Mouse (Mus musculus): ENCODE data around the gene Bcas2. TPM values are rescaled to one million over a fixed set of nuclear protein-coding genes. Genes with fewer than 3 reads are reported as not detected.
"Not testable (repeated sequence)": the region's sequence is repeated elsewhere in the genome, so short reads cannot be mapped to it uniquely, and the experiment has no call there.

Bcas2 gene
- polyA plus RNA-seq, 1 experiment from 2014 or later, result 196 TPM

DNA sequence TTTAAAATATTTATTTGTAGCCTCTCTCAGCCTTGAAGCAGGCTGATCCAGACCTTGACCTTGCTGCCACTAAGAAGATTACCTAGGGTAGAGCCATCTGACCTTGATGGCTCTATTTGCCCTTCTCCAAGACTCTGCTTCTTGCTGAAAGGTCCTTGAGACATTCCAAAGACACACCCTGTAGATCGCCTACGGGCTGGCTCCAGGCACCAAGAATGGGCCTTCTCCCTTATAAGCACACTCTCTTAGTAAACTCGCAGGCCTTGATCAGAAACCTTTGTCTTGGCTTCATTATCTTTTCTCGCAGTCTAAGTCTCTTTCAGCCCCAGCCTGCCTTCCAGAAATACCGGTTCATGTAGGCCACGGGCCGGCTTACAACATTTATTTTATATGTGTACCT is 29.6 kb downstream of the Bcas2 start:
- 93% methylated on average over 7 of the region's 7 CpGs for WGBS
- H3K27me3 ChIP-seq (replicated peaks; ENCODE audit: control insufficient read depth, insufficient read depth, low read length); H3K4me1 ChIP-seq (ENCODE audit: control insufficient read depth, insufficient read depth, low read length); H3K36me3 ChIP-seq (ENCODE audit: control insufficient read depth, insufficient read depth, low read length); ATAC-seq; H3K9me3 ChIP-seq (replicated peaks; ENCODE audit: control insufficient read depth, low read length); H3K27ac ChIP-seq (ENCODE audit: low read depth, low read length); H3K4me3 ChIP-seq (ENCODE audit: low read depth, low read length); H3K4me2 ChIP-seq (ENCODE audit: low read length); DNase-seq (ENCODE audit: low spot score); H3K9ac ChIP-seq (ENCODE audit: low read length): not testable (repeated sequence)

DNA sequence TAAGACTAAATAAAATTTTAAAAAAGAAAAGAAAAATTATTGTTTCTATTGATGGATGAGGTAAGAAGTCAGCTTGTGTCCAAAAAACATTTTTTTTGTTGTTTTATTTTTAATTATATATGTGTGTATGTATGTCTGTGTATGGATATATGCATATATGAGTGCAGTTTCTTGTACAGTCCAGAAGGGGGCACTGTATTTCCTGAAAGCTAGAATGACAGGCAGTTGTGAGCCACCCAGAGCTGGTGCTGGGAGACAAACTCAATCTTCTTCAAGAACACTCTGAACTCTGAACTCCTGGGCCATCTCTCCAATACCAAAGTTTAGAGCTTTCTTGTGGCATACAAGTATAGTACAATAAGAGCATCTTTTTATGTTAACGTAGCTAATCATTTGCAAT is 32.1 kb downstream of the Bcas2 start:
- H3K4me1 ChIP-seq (ENCODE audit: control insufficient read depth, insufficient read depth, low read length), result no peaks in the 10 kb centered on the region
- H3K9ac ChIP-seq (ENCODE audit: low read length), result no peak overlapping the region
- no peaks in the 10 kb centered on the region for H3K36me3 ChIP-seq (ENCODE audit: control insufficient read depth, insufficient read depth, low read length)
- no peaks in the 10 kb centered on the region for H3K27me3 ChIP-seq (replicated peaks; ENCODE audit: control insufficient read depth, insufficient read depth, low read length)
- H3K27ac ChIP-seq (ENCODE audit: low read depth, low read length), result no peak overlapping the region
- 93% methylated on average over 1 of the region's 1 CpGs for WGBS
- no peaks in the 10 kb centered on the region for H3K9me3 ChIP-seq (replicated peaks; ENCODE audit: control insufficient read depth, low read length)
- no peak overlapping the region for H3K4me2 ChIP-seq (ENCODE audit: low read length)
- DNase-seq (ENCODE audit: low spot score), result no peak
- no peak overlapping the region for H3K4me3 ChIP-seq (ENCODE audit: low read depth, low read length)
- ATAC-seq, result no peak

DNA sequence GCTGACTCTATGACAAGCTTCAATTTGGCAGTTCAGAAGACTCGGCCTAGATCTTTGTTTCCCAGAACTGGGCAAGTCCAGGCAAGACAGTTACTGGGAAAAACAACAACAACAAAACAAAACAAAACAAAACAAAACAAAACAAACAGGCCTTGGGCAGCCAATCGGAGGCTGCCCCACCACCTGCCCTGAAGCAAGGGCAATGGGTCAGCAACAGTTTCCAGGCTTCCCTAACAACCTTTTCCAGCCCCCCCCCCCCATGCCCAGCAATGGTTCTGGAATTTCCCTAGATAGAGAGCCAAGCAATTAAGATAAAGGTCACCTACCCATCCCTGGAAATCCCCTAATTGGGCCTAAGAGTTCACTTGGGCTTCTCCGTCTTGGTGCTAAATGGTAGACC is 33.0 kb downstream of the Bcas2 start:
- Histone ChIP-seq H3K9me3 (replicated peaks; ENCODE audit: control insufficient read depth, low read length) (no peaks in the 10 kb centered on the region), H3K27ac (ENCODE audit: low read depth, low read length) (no peak overlapping the region), H3K4me1 (ENCODE audit: control insufficient read depth, insufficient read depth, low read length) (no peaks in the 10 kb centered on the region), H3K4me2 (ENCODE audit: low read length) (no peak overlapping the region), H3K4me3 (ENCODE audit: low read depth, low read length) (no peak overlapping the region), H3K36me3 (ENCODE audit: control insufficient read depth, insufficient read depth, low read length) (no peaks in the 10 kb centered on the region), H3K27me3 (replicated peaks; ENCODE audit: control insufficient read depth, insufficient read depth, low read length) (no peaks in the 10 kb centered on the region), H3K9ac (ENCODE audit: low read length) (no peak overlapping the region)
- ATAC-seq, result no peak
- 90% methylated on average over 3 of the region's 3 CpGs for WGBS
- no peak for DNase-seq (ENCODE audit: low spot score)

DNA sequence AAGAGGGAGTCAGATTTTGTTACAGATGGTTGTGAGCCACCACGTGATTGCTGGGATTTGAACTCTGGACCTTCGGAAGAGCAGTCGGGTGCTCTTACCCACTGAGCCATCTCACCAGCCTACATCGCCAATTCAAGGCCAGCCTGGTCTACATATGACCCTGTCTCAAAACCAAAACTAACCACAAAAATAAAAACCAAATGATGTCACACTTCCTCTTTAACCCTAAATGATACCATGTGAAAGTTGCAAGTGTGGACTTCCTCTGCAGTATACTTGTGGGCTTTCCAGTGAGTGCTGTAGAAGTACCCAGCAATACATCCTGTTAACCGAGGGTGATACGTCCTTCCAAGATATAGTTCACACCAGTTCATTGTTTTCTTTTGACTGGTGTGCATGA is 34.9 kb downstream of the Bcas2 start:
- Histone ChIP-seq H3K4me1 (ENCODE audit: control insufficient read depth, insufficient read depth, low read length) (no peaks in the 10 kb centered on the region), H3K36me3 (ENCODE audit: control insufficient read depth, insufficient read depth, low read length) (no peaks in the 10 kb centered on the region), H3K4me2 (ENCODE audit: low read length) (no peak overlapping the region), H3K27ac (ENCODE audit: low read depth, low read length) (no peak overlapping the region), H3K4me3 (ENCODE audit: low read depth, low read length) (no peak overlapping the region), H3K9ac (ENCODE audit: low read length) (no peak overlapping the region), H3K27me3 (replicated peaks; ENCODE audit: control insufficient read depth, insufficient read depth, low read length) (no peaks in the 10 kb centered on the region), H3K9me3 (replicated peaks; ENCODE audit: control insufficient read depth, low read length) (no peaks in the 10 kb centered on the region)
- WGBS, result 93% methylated on average over 6 of the region's 6 CpGs
- no peak for DNase-seq (ENCODE audit: low spot score)
- no peak for ATAC-seq

DNA sequence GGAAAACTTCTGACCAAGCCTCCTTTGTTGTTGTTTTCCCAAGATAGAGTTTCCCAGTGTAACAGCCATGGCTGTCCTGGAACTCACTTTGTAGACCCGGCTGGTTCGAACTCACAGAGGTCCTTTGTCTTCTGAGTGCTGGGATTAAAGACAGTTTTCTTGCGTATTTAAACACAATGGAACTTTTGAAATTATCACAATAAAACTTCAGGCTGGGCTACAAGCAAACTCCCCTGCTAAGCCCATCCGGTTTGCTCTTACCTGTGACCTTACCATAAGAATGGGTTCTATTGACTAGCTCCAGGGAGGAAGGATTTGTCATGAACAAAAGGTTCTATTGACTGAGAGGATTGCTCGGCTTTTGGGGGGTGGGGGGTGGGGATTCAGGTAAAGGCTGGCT is 36.3 kb downstream of the Bcas2 start:
- no peak overlapping the region for H3K9ac ChIP-seq (ENCODE audit: low read length)
- no peak overlapping the region for H3K4me2 ChIP-seq (ENCODE audit: low read length)
- H3K27ac ChIP-seq (ENCODE audit: low read depth, low read length), result no peak overlapping the region
- ATAC-seq (no peak), DNase-seq (ENCODE audit: low spot score) (no peak)
- H3K4me1 ChIP-seq (ENCODE audit: control insufficient read depth, insufficient read depth, low read length), result no peaks in the 10 kb centered on the region
- H3K4me3 ChIP-seq (ENCODE audit: low read depth, low read length), result no peak overlapping the region
- 14% methylated on average over 5 of the region's 5 CpGs for WGBS
- H3K9me3 ChIP-seq (replicated peaks; ENCODE audit: control insufficient read depth, low read length), result no peaks in the 10 kb centered on the region
- H3K27me3 ChIP-seq (replicated peaks; ENCODE audit: control insufficient read depth, insufficient read depth, low read length), result no peaks in the 10 kb centered on the region
- no peaks in the 10 kb centered on the region for H3K36me3 ChIP-seq (ENCODE audit: control insufficient read depth, insufficient read depth, low read length)

DNA sequence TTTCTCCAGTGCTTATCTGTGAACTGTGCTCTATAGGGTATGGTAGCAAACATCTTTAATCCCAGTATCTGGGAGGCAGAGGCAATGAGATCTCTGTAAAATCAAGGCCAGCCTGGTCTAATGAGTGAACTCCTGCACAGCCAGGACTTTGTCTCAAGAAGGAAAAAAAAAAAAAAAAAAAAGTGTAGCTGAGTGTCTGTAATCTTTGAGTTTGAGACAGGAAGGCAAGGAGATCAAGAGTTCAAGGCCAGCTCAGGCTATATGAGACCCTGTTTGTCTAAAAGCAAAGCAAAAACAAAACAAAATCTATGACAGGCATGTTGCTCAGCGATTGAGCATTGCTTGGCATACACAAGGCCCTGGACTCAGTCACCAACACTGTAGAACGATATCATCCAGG is 36.8 kb downstream of the Bcas2 start:
- WGBS, result 81% methylated on average over 2 of the region's 2 CpGs
- H3K4me2 ChIP-seq (ENCODE audit: low read length), result no peak overlapping the region
- no peaks in the 10 kb centered on the region for H3K4me1 ChIP-seq (ENCODE audit: control insufficient read depth, insufficient read depth, low read length)
- H3K36me3 ChIP-seq (ENCODE audit: control insufficient read depth, insufficient read depth, low read length), result no peaks in the 10 kb centered on the region
- H3K9me3 ChIP-seq (replicated peaks; ENCODE audit: control insufficient read depth, low read length), result no peaks in the 10 kb centered on the region
- no peak overlapping the region for H3K27ac ChIP-seq (ENCODE audit: low read depth, low read length)
- DNase-seq (ENCODE audit: low spot score) (no peak), ATAC-seq (no peak)
- H3K9ac ChIP-seq (ENCODE audit: low read length), result no peak overlapping the region
- H3K4me3 ChIP-seq (ENCODE audit: low read depth, low read length), result no peak overlapping the region
- H3K27me3 ChIP-seq (replicated peaks; ENCODE audit: control insufficient read depth, insufficient read depth, low read length), result no peaks in the 10 kb centered on the region

DNA sequence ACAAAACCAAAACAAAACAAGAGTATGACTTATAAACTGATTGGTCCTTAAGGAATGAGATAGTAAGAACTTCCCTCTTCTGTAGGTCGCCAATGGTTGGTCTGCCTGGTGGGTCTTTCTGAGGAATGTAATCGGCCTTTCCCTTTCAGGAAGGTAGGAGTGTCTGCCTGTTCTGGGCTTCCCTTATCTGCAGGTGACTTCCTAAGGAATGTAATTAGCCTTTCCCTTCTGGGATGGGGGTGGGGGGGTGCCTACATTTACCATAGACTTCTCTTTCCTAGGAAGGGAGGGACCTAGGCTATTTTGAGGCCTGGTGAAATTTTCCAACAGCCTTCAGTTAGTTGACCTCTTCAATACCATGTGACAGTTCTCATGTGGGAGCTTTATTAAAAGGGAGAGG is 39.6 kb downstream of the Bcas2 start:
- Histone ChIP-seq H3K4me3 (ENCODE audit: low read depth, low read length) (no peak overlapping the region), H3K36me3 (ENCODE audit: control insufficient read depth, insufficient read depth, low read length) (no peaks in the 10 kb centered on the region), H3K4me1 (ENCODE audit: control insufficient read depth, insufficient read depth, low read length) (no peaks in the 10 kb centered on the region), H3K27me3 (replicated peaks; ENCODE audit: control insufficient read depth, insufficient read depth, low read length) (no peaks in the 10 kb centered on the region), H3K4me2 (ENCODE audit: low read length) (no peak overlapping the region), H3K9me3 (replicated peaks; ENCODE audit: control insufficient read depth, low read length) (no peaks in the 10 kb centered on the region), H3K9ac (ENCODE audit: low read length) (no peak overlapping the region), H3K27ac (ENCODE audit: low read depth, low read length) (no peak overlapping the region)
- DNase-seq (ENCODE audit: low spot score) (no peak), ATAC-seq (no peak)
- WGBS, result 93% methylated on average over 2 of the region's 2 CpGs

DNA sequence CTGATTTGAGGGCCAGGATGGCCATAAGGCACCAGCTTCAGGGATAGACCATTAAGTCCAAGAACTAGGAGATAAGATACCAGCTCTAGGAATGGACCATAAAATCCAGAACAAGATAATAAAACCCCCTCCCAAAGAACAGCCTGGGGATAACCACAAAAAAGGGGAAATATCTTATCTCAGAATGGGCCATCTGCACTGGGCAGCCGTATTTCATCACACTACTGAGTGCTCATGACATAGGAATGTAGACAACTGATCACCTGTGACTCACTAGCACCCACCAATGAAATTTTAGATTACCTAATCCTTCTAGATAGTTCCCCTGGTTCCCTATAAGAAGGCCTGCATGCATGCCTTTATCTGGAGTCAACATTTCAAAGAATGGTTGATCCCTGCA is 40.7 kb downstream of the Bcas2 start:
- Histone ChIP-seq H3K9me3 (replicated peaks; ENCODE audit: control insufficient read depth, low read length) (no peaks in the 10 kb centered on the region), H3K27me3 (replicated peaks; ENCODE audit: control insufficient read depth, insufficient read depth, low read length) (no peaks in the 10 kb centered on the region), H3K4me2 (ENCODE audit: low read length) (no peak overlapping the region), H3K27ac (ENCODE audit: low read depth, low read length) (no peak overlapping the region), H3K4me3 (ENCODE audit: low read depth, low read length) (no peak overlapping the region), H3K4me1 (ENCODE audit: control insufficient read depth, insufficient read depth, low read length) (no peaks in the 10 kb centered on the region), H3K9ac (ENCODE audit: low read length) (no peak overlapping the region), H3K36me3 (ENCODE audit: control insufficient read depth, insufficient read depth, low read length) (no peaks in the 10 kb centered on the region)
- no peak for ATAC-seq
- no peak for DNase-seq (ENCODE audit: low spot score)
- WGBS, result 95% methylated on average over 1 of the region's 1 CpGs

DNA sequence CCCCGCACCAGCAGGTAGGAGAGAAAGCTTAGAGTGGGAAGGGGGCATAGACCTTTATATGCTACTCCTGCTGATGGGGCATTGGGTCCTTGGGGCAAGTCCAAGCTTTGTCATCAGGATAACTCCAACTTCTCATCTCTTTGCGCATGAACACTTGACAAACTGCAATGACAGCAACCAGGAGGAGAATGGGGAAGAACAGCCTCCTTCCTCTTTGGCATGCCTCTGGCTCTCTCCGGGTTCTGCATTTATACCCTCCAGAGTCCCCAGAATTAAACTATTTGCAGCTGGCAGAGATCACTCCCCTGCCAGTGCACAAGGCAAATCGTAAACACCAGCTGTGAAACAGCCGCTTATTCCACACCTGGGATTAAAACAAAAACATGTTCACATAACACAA is 42.1 kb downstream of the Bcas2 start:
- no peaks in the 10 kb centered on the region for H3K36me3 ChIP-seq (ENCODE audit: control insufficient read depth, insufficient read depth, low read length)
- no peak overlapping the region for H3K27ac ChIP-seq (ENCODE audit: low read depth, low read length)
- H3K4me3 ChIP-seq (ENCODE audit: low read depth, low read length), result no peak overlapping the region
- H3K4me1 ChIP-seq (ENCODE audit: control insufficient read depth, insufficient read depth, low read length), result no peaks in the 10 kb centered on the region
- ATAC-seq (no peak), DNase-seq (ENCODE audit: low spot score) (no peak)
- no peak overlapping the region for H3K4me2 ChIP-seq (ENCODE audit: low read length)
- H3K27me3 ChIP-seq (replicated peaks; ENCODE audit: control insufficient read depth, insufficient read depth, low read length), result no peaks in the 10 kb centered on the region
- H3K9me3 ChIP-seq (replicated peaks; ENCODE audit: control insufficient read depth, low read length), result no peaks in the 10 kb centered on the region
- 90% methylated on average over 5 of the region's 5 CpGs for WGBS
- no peak overlapping the region for H3K9ac ChIP-seq (ENCODE audit: low read length)

Data from forebrain, embryonic 14.5 days (tissue).